Mouse (Mus musculus): Measurements from ENCODE around the gene Cant1. TPM values are rescaled to one million over a fixed set of nuclear protein-coding genes. Genes with fewer than 3 reads are reported as not detected.

Gene Cant1
- total and polyA plus RNA-seq, 3 experiments, result 26.0 to 145 (median 34.4) TPM

DNA sequence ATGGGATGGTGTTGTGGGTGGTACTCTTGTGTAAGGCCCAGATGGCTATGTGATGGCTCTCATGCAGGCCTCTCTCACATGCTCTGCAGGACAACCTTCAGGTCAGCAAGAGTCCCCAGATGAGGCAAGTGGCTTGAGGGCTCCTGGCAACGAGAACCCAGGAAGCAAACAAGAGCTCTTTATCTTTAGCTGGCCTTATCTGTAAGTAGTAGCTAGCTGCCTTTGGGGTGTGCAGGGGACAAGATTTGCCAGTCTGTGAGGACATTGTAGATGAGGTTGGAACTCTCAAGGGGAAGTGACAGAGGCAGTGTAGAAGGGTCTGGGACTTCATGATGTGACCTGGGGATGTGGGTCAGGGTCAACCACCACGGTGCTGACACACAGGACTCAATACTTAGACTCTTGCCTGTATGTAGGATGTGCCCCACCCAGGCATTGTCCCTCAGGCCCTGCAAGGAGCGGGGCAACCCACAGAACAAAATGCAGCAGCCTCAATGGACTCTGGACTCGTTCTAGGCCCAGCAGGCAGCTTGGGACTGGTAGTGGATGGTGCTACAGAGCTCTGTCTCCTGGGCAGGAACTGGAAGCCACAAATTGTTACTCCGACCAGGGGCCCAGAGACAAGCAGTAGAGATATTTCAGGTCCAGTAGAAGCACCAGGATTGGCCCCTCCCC, 18.9 kb downstream of the Cant1 start:
- no peaks in the 10 kb centered on the region for H3K27me3 ChIP-seq (ENCODE audit: control insufficient read depth in 1 of 2, insufficient read depth in 2 of 2, low read length in 2 of 2)
- no peak overlapping the region for H3K4me3 ChIP-seq (ENCODE audit: control insufficient read depth in 1 of 2, insufficient read depth in 1 of 2, low read depth in 2 of 2, low read length in 2 of 2)
- peak overlapping the region; percentile 70 for H3K27ac ChIP-seq (ENCODE audit: control insufficient read depth, low read depth, low read length)
- H3K9ac ChIP-seq (ENCODE audit: control insufficient read depth, low read depth, low read length, poor library complexity, severe bottlenecking), result peak overlapping the region; percentile 13; the same call in 1 of the 2 replicates
- H3K79me2 ChIP-seq (ENCODE audit: control insufficient read depth, insufficient read depth, low read length, poor library complexity), result no peaks in the 10 kb centered on the region
- TF ChIP-seq GATA1 (IDR thresholded peaks at IDR 0.05; ENCODE audit: low read depth, low read length) (peak; percentile 97), ETS1 (IDR thresholded peaks at IDR 0.05; ENCODE audit: low read depth, low read length) (peak; percentile 80), POLR2A (IDR thresholded peaks at IDR 0.05; ENCODE audit: control insufficient read depth in 1 of 2, insufficient read depth in 1 of 2, low read depth in 1 of 2, low read length in 2 of 2, poor library complexity in 1 of 2) (0 out of 4 replicates have a peak, but pooled peaks of 1 of the 2 experiments have one; percentile 21), SIN3A (IDR thresholded peaks at IDR 0.05; ENCODE audit: low read length) (peak; percentile 65), POLR2AphosphoS5 (IDR thresholded peaks at IDR 0.05; ENCODE audit: borderline replicate concordance, low read depth, low read length) (no peak), TCF12 (IDR thresholded peaks at IDR 0.05; ENCODE audit: low read depth, low read length) (peak; percentile 93), TBP (IDR thresholded peaks at IDR 0.05; ENCODE audit: low read depth, low read length) (0 out of 2 replicates have a peak, but pooled peaks have one; percentile 42), BHLHE40 (IDR thresholded peaks at IDR 0.05; ENCODE audit: borderline replicate concordance, low read depth, low read length) (0 out of 2 replicates have a peak, but pooled peaks have one; percentile 26), EP300 (IDR thresholded peaks at IDR 0.05; ENCODE audit: low read depth in 1 of 2, low read length in 2 of 2) (peak; percentile 91 to 92), MAZ (IDR thresholded peaks at IDR 0.05; ENCODE audit: low read depth, low read length) (peak; percentile 35; the same call in 1 of the 2 replicates), TAL1 (IDR thresholded peaks at IDR 0.05; ENCODE audit: low read length) (peak; percentile 79), HCFC1 (IDR thresholded peaks at IDR 0.05; ENCODE audit: low read depth, low read length) (0 out of 2 replicates have a peak, but pooled peaks have one; percentile 26), ZMIZ1 (IDR thresholded peaks at IDR 0.05; ENCODE audit: low read depth, low read length) (no peak), RCOR1 (IDR thresholded peaks at IDR 0.05; ENCODE audit: low read depth, low read length) (peak; percentile 88), MYC (IDR thresholded peaks at IDR 0.05; ENCODE audit: low read depth, low read length) (no peak)
- H3K9me3 ChIP-seq (replicated peaks; ENCODE audit: insufficient read depth, low read length), result no peaks in the 10 kb centered on the region
- H3K4me1 ChIP-seq (ENCODE audit: control insufficient read depth in 1 of 2, insufficient read depth in 2 of 2, low read length in 2 of 2), result peaks cover 10 to 24% of the 10 kb centered on the region in 2 experiments
- H3K36me3 ChIP-seq (ENCODE audit: control insufficient read depth in 1 of 2, insufficient read depth in 2 of 2, low read length in 2 of 2), result peaks cover 0 to 21% of the 10 kb centered on the region in 2 experiments; a peak in 2 of 4 replicates
- DNase-seq (ENCODE audit: low read depth, low spot score), result peak; percentile 84

DNA sequence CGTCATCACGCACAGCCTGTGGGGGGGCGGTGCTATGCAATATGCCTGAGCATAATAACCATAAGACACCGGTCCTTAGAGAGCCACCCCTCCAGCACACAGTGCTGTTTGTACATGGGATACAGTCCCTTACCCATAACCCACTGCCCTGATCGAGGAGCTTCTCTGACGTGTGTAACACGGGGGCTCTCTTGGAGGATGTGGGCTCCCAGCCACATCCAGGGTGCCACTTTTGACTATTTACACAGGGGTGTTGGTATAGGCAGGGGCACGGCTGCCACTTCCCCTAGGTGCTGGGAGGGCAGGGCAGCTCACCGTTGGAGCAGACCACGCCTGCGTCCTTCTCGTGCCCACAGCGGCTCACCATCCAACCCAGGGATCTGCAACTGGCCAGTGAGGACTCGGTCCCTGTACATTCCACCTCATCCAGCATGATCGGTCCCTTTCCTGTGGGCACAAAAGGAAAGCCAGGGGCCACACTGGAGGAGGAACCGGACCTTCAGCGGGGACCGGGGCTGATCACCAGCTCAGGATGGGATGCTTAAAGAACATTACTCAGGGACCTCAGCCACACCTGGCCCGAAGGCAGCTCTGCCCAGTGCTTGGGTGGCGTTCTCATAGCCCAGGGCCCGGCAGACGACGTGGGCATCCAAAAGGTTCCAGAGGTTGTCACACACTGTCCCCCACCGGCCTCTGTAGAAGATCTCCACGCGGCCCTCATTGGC, 20.9 kb downstream of the Cant1 start:
- no peak for DNase-seq (ENCODE audit: low read depth, low spot score)
- Histone ChIP-seq H3K4me3 (ENCODE audit: control insufficient read depth in 1 of 2, insufficient read depth in 1 of 2, low read depth in 2 of 2, low read length in 2 of 2) (no peak overlapping the region), H3K36me3 (ENCODE audit: control insufficient read depth in 1 of 2, insufficient read depth in 2 of 2, low read length in 2 of 2) (peaks cover 0 to 21% of the 10 kb centered on the region in 2 experiments; a peak in 2 of 4 replicates), H3K27ac (ENCODE audit: control insufficient read depth, low read depth, low read length) (no peak overlapping the region), H3K9me3 (replicated peaks; ENCODE audit: insufficient read depth, low read length) (no peaks in the 10 kb centered on the region), H3K27me3 (ENCODE audit: control insufficient read depth in 1 of 2, insufficient read depth in 2 of 2, low read length in 2 of 2) (no peaks in the 10 kb centered on the region), H3K4me1 (ENCODE audit: control insufficient read depth in 1 of 2, insufficient read depth in 2 of 2, low read length in 2 of 2) (peaks cover 10 to 24% of the 10 kb centered on the region in 2 experiments), H3K79me2 (ENCODE audit: control insufficient read depth, insufficient read depth, low read length, poor library complexity) (no peaks in the 10 kb centered on the region), H3K9ac (ENCODE audit: control insufficient read depth, low read depth, low read length, poor library complexity, severe bottlenecking) (no peak overlapping the region)
- TF ChIP-seq USF1 (IDR thresholded peaks at IDR 0.05; ENCODE audit: low read depth, low read length) (no peak), POLR2AphosphoS5 (IDR thresholded peaks at IDR 0.05; ENCODE audit: borderline replicate concordance, low read depth, low read length) (no peak), BHLHE40 (IDR thresholded peaks at IDR 0.05; ENCODE audit: borderline replicate concordance, low read depth, low read length) (no peak), GABPA (IDR thresholded peaks at IDR 0.05; ENCODE audit: low read depth, low read length) (no peak), ZNF384 (IDR thresholded peaks at IDR 0.05; ENCODE audit: low read depth, low read length) (no peak), USF2 (IDR thresholded peaks at IDR 0.05; ENCODE audit: borderline replicate concordance in 1 of 2, insufficient read depth in 1 of 2, low read depth in 1 of 2, low read length in 2 of 2) (no peak), HCFC1 (IDR thresholded peaks at IDR 0.05; ENCODE audit: low read depth, low read length) (no peak), JUND (IDR thresholded peaks at IDR 0.05; ENCODE audit: low read depth, low read length) (no peak), TCF12 (IDR thresholded peaks at IDR 0.05; ENCODE audit: low read depth, low read length) (no peak), RAD21 (IDR thresholded peaks at IDR 0.05; ENCODE audit: low read depth, low read length) (no peak), ETS1 (IDR thresholded peaks at IDR 0.05; ENCODE audit: low read depth, low read length) (no peak), MAX (IDR thresholded peaks at IDR 0.05; ENCODE audit: low read length) (no peak), MAFK (IDR thresholded peaks at IDR 0.05; ENCODE audit: borderline replicate concordance, low read depth, low read length) (no peak), EP300 (IDR thresholded peaks at IDR 0.05; ENCODE audit: low read depth in 1 of 2, low read length in 2 of 2) (no peak), MYB (IDR thresholded peaks at IDR 0.05; ENCODE audit: low read depth, low read length) (no peak), ZC3H11A (IDR thresholded peaks at IDR 0.05; ENCODE audit: low read depth, low read length) (no peak), SMC3 (IDR thresholded peaks at IDR 0.05; ENCODE audit: low read depth, low read length) (no peak), ZMIZ1 (IDR thresholded peaks at IDR 0.05; ENCODE audit: low read depth, low read length) (no peak), GATA1 (IDR thresholded peaks at IDR 0.05; ENCODE audit: low read depth, low read length) (no peak)

Measured in MEL (cell line).